Mouse (Mus musculus) stomach, postnatal 0 days (tissue): ENCODE measurements around the gene Creld2.

Experiments
- CTCF ChIP-seq: IDR thresholded peaks from 2 replicates; pipeline ENCODE4 v1.5.1; 2016; ENCODE audit warnings: antibody characterized with exemption, low read depth, mild to moderate bottlenecking, moderate library complexity
- EP300 ChIP-seq: optimal IDR thresholded peaks from 2 replicates; pipeline ENCODE3; 2016; ENCODE audit warnings: antibody characterized with exemption

- no peak for TF ChIP-seq CTCF
- TF ChIP-seq EP300, result no peak
These were observed 31.6 kb downstream of the Creld2 start for GRCm38 (mm10) chr15:88851076-88851475.
